Mouse (Mus musculus) cerebellum, adult 2 months (tissue): ENCODE measurements around the gene Mvp. TPM values are rescaled to one million over a fixed set of nuclear protein-coding genes. Genes with fewer than 3 reads are reported as not detected.
A peak's percentile ranks its signal among the peaks of the same experiment; 100 is the strongest.

Source experiments
- DNase-seq, 2 experiments: peaks; one replicate each; pipeline ENCODE4 v3.0.0; 2021
- H3K27ac ChIP-seq: fragments of 200-500 bp; 2 replicates; pipeline ENCODE4 v1.5.1; 2012; ENCODE audit warnings: low read length, control low read depth, inconsistent platforms; ENCODE audit not compliant: insufficient read depth
- H3K27me3 ChIP-seq: fragments of 200-500 bp; 2 replicates; pipeline ENCODE4 v1.6.1; 2012; ENCODE audit warnings: inconsistent platforms, mild to moderate bottlenecking, low read length, moderate library complexity; ENCODE audit not compliant: control insufficient read depth, insufficient read depth
- H3K4me1 ChIP-seq: fragments of 200-500 bp; 2 replicates; pipeline ENCODE4 v1.6.1; 2011; ENCODE audit warnings: low read length; ENCODE audit not compliant: control insufficient read depth, insufficient read depth
- H3K4me3 ChIP-seq: fragments of 200-500 bp; replicated peaks from 2 replicates; pipeline ENCODE3; 2011; ENCODE audit warnings: mild to moderate bottlenecking, low read depth, low read length, control low read depth; ENCODE audit not compliant: insufficient read depth
- CTCF ChIP-seq: fragments of 200-500 bp; IDR thresholded peaks from 2 replicates; pipeline ENCODE4 v1.5.1; 2011; ENCODE audit warnings: low read depth, mild to moderate bottlenecking, control low read depth, low read length, moderate library complexity, borderline replicate concordance; ENCODE audit not compliant: insufficient read depth
- POLR2A ChIP-seq: fragments of 200-500 bp; IDR thresholded peaks from 2 replicates; pipeline ENCODE4 v1.6.1; 2011; ENCODE audit warnings: low read length, control low read depth, borderline replicate concordance; ENCODE audit not compliant: insufficient read depth
- WGBS: fragments of 180-500 bp; shearing (Covaris S2); methylation state at CpG from one replicate; pipeline ENCODE4 v1.1.7; 2018; 5-methylcytosine and 5-hydroxymethylcytosine counted together
- polyA plus RNA-seq: library from polyadenylated mRNA; depleted of rRNA; stranded (reverse); fragments of >200 nt; gene quantifications from 2 replicates; pipeline ENCODE4 v1.2.3, GENCODE M21; 2012

Mvp gene
- polyA plus RNA-seq, 1 experiment, result 21.0 TPM

DNA sequence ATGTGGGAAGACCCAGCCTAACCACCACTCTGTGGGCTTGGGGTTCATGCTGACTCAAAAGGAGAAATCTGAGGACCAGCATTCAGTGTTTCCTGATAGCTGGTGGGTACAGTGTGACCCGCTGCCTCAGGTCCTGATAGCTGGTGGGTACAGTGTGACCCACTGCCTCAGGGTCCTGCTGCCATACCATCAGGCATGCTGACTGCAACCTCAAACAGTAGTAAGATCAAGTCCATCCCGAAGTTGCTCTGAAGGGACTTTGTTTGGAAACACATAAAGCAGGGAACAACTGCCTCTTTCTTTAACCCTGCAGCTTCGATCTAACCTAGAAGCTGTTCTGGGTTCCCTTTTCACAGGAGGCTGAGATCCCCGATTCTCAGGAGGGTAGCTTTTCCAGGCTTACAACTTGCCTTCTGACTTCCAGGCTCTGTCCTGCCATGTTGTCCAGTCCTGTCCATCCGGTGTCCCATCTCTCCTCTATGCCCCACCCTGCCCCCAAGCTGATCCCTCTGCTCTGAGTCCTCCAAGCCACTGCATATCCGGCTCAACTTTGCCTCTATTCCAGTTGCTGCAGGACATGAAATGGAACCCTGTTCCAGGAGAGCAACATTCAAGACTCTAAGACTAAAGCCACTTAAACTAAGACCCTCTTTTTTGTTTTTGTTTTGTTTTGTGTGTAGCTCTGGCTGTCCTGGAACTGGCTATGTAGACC, 7.0 kb downstream of the Mvp start:
- TF ChIP-seq CTCF (no peak), POLR2A (no peak)
- DNase-seq, result peak; percentile 45 to 50
- Histone ChIP-seq H3K27me3 (no peaks in the 10 kb centered on the region), H3K27ac (peak overlapping the region; percentile 97), H3K4me3 (no peak overlapping the region), H3K4me1 (peaks cover 44% of the 10 kb centered on the region)
- 65% methylated on average over 6 of the region's 6 CpGs for WGBS

DNA sequence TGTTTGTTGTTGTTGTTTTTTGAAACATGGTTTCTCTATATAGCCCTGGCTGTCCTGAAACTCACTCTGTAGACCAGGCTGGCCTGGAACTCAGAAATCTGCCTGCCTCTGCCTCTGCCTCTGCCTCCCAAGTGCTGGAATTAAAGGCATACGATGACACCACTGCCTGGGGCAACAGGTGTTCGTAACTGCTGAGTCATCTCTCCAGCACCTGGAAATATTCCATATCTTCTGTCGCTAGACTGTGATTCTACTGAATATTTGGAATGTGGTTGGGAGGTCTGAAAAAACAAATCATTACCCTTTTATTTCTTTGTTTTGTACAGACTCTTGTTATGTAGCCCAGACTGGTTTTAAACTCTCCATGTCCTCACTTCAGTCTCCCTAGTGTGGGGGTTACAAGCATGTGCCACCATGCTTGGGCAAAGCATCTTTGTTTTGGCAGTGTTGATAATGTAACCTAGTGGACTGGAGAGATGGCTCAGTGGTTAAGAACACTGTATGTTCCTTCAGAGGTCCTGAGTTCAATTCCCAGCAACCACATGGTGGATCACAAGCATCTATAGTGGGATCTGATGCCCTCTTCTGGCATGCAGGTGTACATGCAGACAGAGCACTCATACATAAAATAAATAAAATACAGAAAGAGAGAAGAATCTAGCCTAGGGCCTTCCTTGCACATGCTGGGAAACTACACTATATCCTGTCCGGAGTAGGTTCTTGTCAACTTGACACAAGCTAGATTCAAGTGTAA, 10.1 kb downstream of the Mvp start:
- H3K27ac ChIP-seq, result no peak overlapping the region
- no peak overlapping the region for H3K4me3 ChIP-seq
- no peaks in the 10 kb centered on the region for H3K27me3 ChIP-seq
- DNase-seq, result no peak
- TF ChIP-seq CTCF (no peak), POLR2A (no peak)
- 57% methylated on average over 4 of the region's 4 CpGs for WGBS
- peaks cover 25% of the 10 kb centered on the region for H3K4me1 ChIP-seq

DNA sequence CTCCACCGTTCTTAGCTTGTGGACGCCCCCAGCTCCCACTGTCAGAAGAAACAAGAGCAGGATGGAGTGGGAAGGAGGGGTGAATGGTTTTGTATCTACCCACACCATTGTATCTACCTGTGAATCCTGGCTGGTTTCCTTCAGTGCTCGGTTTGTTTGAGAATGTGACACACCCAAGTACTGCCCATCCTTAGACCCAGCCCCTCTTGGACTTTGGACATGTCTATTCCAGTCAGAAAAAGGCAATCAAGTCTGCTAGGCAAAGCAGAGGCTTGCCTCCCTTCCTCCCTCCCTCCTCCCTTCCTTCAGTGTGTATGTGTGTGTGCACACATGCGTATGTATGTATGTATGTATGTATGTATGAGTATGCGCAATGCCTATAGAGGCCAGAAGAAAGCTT, 10.8 kb downstream of the Mvp start:
- Histone ChIP-seq H3K4me3 (no peak overlapping the region), H3K27ac (no peak overlapping the region; the same call in 1 of the 2 replicates), H3K4me1 (peaks cover 19% of the 10 kb centered on the region), H3K27me3 (no peaks in the 10 kb centered on the region)
- 96% methylated on average over 5 of the region's 5 CpGs for WGBS
- DNase-seq, result no peak
- no peak for TF ChIP-seq CTCF
- TF ChIP-seq POLR2A, result no peak

DNA sequence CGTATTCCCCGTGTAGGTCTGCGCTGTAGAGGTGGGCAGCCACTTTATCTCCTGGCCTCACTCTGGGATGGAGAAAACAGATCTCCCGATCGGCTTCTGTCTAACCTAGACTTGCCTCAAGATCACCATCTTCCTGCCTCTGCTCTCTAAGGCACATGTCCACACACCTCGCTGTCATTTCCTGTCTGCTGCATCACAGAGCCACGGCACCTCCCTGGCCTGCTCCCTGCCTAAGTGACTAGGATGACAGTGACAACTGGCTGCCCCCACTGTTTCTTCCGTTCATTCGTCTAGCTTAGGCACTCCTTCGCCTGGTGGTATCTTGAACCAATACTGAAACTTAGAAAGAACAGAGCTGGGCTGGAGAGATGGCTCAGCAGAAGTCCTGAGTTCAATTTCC, 14.9 kb downstream of the Mvp start:
- Histone ChIP-seq H3K4me3 (no peak overlapping the region), H3K27ac (no peak overlapping the region), H3K27me3 (no peaks in the 10 kb centered on the region), H3K4me1 (no peaks in the 10 kb centered on the region)
- no peak for DNase-seq
- 87% methylated on average over 10 of the region's 10 CpGs for WGBS
- no peak for TF ChIP-seq POLR2A
- TF ChIP-seq CTCF, result no peak

DNA sequence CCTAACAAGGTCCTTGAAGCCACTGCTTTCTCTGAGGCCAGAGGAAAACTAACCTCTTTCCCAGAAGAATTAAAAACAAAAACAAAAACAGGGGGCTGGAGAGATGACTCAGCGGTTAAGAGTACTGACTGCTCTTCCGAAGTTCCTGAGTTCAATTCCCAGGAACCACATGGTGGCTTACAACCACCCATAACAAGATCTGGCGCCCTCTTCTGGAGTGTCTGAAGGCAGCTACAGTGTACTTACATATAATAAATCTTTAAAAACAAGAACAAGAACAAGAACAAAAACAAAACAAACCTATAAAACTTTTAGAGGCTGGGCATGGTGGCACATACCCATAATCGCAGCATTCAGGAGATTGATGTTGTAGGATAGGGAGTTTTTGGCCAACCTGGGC, 18.0 kb downstream of the Mvp start:
- H3K4me1 ChIP-seq, result peaks cover 6% of the 10 kb centered on the region; the same call in 1 of the 2 replicates
- TF ChIP-seq POLR2A, result no peak
- no peak for TF ChIP-seq CTCF
- 88% methylated on average over 4 of the region's 4 CpGs for WGBS
- H3K27ac ChIP-seq, result no peak overlapping the region
- DNase-seq, result no peak
- H3K4me3 ChIP-seq, result no peak overlapping the region
- H3K27me3 ChIP-seq, result no peaks in the 10 kb centered on the region

DNA sequence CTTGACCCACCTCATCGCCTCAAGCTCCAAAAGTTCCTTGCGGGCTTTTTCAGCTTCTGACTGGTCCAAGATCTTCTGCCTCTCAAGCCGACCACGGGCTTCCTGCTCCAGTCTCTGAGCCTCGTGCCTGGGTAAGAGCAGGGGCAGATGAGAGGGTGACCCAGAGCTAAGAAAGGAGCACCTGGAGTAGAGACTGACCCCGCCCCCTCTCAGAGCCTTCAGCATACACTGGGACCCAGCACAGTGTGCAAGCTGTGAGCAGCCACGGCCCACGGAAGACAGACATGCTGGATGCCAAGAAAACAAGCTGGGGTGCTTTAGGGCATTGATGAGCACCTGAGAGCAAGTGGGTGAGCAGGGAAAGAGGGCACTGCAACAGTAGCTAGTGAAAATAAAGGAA, 25.6 kb downstream of the Mvp start:
- H3K27ac ChIP-seq, result no peak overlapping the region
- WGBS, result 68% methylated on average over 8 of the region's 8 CpGs
- H3K27me3 ChIP-seq, result no peaks in the 10 kb centered on the region
- TF ChIP-seq CTCF, result no peak
- DNase-seq, result no peak
- no peak overlapping the region for H3K4me3 ChIP-seq
- H3K4me1 ChIP-seq, result peaks cover 32% of the 10 kb centered on the region

DNA sequence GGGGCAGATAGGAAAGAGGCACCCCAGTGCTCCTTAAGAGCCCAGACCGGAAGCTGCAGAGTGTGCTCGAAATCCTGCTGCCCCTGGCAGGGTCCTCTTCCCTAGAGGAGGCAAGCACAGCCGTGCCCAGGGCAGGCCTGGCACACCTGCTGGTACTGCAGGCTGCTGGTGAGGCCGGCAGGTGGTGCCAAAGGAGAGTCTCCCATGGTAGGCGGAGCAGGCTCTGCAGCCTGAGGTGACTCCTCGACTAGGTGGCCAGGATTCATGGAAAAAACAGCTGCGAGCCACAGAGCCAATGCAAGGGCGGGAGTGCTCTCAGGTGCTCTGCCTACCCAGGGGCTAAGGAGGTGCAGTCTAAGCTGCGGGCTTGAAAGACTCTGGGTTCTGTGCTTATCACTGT, 28.1 kb downstream of the Mvp start:
- 5% methylated on average over 9 of the region's 9 CpGs for WGBS
- peak; percentile 86 to 88 for DNase-seq
- peak overlapping the region; percentile 6 for H3K27ac ChIP-seq
- TF ChIP-seq POLR2A (0 out of 2 replicates have a peak, but pooled peaks have one; percentile 9), CTCF (peak; percentile 84)
- H3K27me3 ChIP-seq, result no peaks in the 10 kb centered on the region
- no peak overlapping the region for H3K4me3 ChIP-seq
- peaks cover 39% of the 10 kb centered on the region for H3K4me1 ChIP-seq

DNA sequence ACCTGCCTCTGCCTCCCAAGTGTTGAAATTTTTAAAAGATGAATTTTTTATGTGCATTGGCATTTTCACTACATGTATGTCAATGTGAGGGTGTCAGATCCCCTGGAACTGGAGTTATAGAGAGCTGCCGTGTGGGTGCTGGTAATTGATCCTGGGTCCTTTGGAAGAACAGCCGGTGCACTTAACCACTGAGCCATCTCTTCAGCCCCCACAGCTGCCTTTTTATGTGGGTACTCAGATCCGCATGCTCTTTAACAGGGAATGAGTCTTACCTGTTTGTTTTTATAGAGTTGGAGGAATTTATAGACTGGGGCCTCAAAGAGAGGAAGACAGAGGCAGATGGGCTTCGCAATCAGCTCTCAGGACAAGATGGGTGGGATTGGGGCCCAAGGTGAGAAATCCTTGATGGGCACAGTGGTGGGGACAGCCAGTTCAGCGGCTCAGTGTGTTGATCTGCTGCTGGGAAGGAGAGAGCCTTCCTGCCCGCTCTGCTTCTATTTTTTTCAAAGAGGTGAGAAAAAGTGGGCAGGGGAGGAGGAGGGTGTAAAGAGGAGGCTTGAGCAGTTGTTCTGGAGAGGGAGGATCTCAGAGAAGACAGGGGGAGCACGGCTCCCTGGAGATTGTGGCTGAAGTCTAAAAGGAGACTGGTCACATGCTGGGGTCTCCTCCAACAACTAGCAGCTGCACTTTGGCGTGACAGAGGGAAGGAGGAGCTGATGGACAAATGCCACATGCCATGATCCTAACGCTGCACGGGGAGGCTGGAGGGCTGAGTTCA, 29.6 kb downstream of the Mvp start:
- H3K27me3 ChIP-seq, result no peaks in the 10 kb centered on the region
- no peak overlapping the region for H3K4me3 ChIP-seq
- no peak for DNase-seq
- TF ChIP-seq CTCF, result no peak
- no peak for TF ChIP-seq POLR2A
- no peak overlapping the region for H3K27ac ChIP-seq
- peaks cover 41% of the 10 kb centered on the region for H3K4me1 ChIP-seq
- WGBS, result 48% methylated on average over 10 of the region's 10 CpGs
